Mouse (Mus musculus) retina, postnatal 7 days (tissue): ENCODE results near the gene Tmed3.

Experiments
- DNase-seq: peaks from one replicate; pipeline ENCODE4 v3.0.0-alpha.2; 2012; ENCODE audit warnings: low read depth, low spot score

Tmed3 gene

DNA sequence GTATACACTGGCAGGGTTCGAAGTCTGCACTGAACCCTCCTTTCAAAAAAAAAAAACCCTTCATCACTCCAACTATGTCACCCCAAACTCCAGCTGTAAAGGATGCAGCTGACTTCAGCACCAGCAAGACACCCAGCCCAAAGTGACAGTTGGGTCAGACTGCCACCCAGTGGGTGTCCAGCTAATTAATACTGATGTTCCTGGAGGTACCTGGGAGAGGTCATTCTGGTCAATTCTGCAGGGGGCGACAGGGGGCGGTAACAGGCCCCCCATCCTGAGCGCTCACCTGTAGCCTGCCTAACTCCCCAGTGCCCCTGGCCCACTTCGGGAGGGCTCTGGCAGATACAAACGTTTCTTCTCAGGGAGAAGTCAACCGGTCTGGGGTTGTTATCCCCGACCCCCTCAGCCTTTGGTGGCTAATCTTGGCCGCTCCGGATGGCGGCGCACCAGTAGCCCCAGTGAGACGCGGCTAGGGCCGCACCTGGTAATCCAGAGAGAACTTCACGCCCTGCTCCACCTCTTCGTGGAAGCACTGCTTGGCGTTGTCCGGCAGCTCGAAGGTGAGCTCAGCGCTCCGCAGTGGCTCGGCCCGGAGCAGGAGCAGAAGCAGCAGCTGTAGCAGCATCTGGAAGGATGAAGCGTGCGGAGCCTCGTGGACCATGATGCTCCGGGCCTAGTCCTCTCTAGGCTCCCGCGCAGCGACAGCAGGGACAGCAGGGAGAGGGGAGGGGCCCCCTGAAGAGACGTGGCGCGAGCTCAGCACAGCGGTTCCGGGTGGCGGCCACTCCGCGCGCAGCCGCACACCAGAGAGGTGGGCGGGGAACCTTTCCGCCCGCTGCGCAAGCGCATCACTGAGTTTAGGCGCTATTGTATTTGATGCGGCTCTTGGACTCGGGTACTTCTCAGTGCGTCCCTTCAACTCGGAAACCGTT is at the start of gene Tmed3:
Gene Tmed3, minus strand, starts transcription at position 804 of the 932 bp plus-strand sequence.
- peak; percentile 82 for DNase-seq

DNA sequence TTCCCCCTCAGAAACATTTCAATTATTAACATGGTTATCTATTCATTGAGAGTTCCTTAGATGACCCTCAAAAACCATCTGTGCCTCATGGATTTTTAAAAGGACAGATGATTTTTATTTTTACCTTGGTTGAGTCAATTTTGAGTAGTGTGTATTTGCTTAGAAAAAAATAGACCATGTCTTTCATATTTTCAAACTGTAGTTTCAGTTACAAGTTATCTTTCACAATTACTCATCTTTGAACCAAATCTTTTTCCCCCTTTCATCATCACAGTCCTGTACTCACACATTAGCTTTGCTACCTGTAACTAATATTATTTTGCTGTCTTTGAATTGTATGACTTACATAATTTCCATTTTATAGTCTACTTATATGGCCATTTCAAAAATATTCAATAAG is 35.2 kb upstream of the Tmed3 start:
- DNase-seq: no peak

DNA sequence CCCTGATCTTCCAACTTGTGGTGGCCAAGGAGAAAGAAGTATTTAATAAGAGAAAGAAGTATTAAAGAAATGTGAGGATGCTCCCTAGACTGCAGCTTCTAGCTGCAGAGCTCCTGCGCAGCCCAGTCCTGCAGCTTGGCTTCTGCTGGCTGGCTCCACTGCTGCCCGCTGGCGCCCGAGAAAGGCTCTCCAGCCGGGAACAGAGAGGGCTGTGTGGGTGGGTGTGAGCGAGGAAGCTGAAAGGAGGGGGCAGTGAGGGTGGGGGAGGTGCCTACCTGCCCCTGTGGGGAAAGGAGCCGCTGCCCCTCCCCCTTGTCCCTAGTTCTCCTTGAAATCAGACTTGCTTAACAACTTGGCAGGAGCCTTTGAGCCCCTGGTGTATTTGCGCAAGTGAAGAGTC is 33.4 kb upstream of the Tmed3 start, which contains the start of gene Ankrd34c:
Gene Ankrd34c, minus strand, starts transcription at position 181 of the 400 bp plus-strand sequence.
- no peak for DNase-seq

DNA sequence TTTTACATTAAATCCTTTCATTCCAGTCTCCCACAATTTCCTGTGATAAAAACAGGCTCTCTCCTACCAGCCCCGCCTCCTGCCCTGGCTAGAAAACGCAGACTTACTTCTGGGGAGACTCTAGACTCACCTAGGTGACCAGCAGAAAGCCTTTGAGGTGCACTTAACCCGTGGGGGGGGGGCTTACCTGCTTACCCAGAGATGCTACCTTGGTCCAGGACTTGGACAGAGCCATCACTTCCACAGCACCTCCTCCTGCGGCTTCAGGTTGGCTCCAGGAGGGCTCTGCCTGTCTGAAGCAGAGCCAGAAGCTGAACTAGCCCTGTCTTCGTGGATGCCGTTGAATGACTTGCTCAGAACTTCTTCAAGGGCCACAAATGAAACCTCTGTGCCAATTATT is 33.0 kb upstream of the Tmed3 start:
- no peak for DNase-seq

DNA sequence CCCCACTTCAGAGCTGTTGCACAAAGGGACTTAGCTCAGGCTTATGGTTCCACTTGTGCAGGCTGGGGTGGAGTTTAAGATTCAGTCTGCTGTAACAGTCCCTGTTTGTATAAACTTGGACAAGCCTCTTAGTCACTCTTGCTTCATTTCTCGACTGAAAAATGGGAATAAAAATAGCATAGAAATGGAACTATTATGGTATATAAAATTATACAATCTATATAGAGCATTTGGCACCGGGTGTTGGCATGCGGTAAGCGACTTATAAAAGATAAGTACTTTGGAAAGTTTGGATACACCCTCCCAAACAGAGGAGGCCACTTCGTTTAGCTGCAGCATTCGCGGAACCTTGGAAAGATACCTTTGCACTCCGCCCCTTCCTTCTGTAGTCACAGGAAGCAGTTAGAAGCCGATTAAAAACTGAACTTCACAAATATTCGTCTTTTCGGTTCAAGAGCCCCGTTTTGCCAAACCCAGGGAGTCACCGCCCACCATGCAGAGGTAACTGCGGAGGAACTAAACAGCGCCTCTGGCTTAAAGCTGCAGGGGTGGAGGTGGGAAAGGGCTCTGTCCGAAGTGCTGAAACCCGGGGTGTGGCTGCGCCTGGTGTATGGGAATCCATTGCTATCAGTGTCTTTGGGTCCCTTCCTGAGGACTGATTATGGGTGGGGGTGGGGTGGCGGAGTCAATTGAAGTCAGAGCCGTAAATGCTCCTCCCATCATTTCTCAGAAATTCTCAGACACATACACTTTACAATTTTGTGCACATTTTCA is 32.3 kb upstream of the Tmed3 start:
- DNase-seq: no peak

DNA sequence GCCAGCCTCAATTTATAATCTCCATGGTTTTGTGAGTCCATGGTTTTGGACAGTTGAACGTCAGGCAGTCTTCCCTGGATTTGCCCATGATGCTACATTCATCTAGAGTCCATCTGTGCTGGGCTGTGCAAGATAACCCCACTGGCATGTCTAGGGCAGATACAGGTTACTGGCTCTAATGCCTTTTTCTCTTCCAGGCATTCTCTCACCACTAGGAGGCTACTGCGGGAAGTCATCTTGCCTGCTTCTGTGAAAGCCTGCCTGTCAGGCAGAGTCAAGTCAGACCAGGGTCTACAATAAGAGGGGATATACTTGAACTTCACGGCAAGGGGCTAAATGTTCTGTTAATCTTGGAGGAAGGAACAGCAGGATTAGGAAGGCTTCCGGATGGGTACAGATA is 2.0 kb upstream of the Tmed3 start:
- no peak for DNase-seq

DNA sequence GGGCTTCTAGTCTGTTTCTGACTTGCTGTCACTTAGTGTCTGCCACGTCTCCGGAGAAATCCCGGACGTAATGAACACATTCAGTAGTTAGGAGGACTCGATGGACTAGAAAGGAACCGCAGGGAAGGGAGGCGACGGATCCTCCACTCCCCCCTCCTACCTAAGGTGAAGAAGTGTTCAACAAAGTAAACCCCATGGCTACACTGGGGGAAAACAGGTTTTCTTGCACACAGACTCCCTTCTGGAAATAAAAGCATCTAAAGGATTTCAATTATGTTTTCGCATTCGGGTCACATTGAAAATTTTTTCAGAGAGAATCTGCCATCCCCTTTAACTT is 297 bp upstream of the Tmed3 start:
- no peak for DNase-seq

DNA sequence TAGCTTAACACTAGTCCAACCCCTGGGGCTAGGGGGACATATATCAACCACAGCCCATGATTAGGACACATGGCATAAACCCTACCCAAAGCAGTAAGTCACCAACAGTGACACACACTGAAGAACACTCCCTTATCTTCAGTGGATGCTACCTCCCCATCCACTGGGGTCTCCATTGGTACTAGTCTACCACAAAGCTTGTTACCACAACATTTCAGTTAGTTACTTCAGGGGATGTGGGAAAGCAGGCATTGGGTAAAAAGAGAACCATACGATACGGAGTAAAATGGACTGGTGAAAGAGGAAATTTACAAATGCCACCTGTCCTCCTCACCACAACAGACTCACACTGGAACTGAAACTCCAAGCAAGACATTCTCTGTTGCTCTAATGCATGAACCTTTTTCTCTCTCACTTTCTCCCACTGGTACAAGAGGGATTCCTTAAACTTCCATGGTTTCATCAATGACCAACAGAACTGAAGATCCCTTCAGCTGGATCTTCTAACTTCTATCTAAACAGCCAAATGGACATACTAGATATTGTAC is 3.9 kb downstream of the Tmed3 start:
- no peak for DNase-seq

DNA sequence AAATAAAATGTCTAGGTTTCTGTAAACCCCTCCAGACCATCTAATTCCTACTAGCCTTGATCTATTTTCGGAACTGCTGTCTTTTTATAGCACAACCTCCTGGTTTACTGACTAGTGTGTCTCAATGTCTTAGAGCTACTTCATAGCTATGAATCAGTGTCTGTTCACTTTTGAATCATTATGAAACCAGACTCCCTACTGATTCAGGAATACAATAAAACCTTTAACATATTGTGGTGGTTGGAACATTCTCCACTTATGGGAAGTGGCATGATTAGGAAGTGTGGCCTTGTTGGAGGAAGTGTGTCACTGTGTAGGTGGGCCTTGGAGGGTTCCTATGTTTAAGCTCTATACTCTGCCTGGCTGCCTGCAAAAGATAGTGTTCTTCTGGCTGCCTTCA is 9.7 kb downstream of the Tmed3 start:
- no peak for DNase-seq

DNA sequence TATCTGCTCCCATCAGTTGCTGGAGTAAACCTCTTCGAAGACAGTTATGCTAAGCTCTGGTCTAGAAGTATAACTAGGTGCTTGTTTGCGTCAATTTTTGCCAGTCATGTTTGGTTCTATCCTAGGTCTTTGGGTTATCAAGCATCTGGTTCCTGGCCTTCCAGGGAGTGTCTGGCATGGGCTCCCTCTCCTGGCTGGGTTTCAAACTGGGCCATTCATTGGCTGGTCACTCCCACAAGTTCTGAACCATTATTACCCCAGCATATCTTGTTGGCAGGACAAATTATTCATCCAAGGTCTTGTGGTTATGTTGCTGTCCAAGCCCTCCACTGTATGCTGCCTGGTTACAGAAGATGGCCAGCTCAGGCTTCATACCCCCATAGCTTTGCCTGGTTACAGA is 11.2 kb downstream of the Tmed3 start:
- DNase-seq: no peak

DNA sequence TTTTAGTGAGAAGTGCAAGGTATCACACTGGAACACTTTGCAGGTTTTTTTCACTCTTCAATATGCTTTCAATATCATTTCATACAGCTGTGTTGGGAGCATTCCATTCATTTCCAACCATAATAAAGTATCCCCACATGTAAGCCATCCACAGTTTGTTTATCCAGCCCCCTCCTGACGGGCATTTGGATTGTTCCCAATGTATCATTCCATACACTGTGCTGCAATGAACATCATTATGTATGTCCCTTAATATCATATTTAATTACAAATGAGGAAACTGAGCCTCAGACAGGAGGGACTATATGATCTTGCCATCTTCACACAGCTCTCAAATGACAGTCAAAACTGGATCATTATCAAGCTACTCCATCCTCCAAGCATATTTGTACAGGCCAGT is 15.7 kb downstream of the Tmed3 start:
- no peak for DNase-seq

DNA sequence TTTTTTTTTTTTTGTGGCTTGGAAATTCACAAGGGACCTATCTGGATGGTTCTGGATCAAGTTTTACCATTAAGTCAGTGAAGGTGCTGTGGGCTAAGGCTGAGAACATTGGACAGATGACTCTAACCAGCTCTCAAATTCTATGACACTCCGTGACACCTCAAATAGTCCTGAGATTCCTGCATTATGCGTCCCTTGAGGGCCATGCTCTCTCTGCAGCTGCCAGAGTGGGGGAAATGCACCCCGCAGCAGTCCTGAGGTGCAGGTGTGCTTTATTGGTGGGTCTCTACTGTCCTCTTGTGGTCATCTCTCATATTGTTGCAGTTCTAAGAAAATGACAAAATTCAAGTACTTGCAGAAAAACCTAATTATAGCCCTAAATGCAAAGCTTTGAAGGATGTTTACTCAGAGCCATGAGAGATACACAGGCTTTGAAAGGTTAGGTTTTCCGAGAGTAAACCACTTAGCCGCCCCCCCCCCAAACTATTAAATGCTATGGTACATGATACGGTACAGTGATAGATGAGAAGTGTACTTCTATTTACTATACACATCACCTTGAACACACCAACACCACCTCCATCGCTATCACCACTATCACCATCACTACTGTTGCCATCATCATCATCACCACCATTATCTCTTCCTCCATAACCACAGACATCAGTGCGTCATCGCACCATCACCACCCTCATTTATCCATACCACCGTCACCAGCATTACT is 17.2 kb downstream of the Tmed3 start:
- DNase-seq: no peak

DNA sequence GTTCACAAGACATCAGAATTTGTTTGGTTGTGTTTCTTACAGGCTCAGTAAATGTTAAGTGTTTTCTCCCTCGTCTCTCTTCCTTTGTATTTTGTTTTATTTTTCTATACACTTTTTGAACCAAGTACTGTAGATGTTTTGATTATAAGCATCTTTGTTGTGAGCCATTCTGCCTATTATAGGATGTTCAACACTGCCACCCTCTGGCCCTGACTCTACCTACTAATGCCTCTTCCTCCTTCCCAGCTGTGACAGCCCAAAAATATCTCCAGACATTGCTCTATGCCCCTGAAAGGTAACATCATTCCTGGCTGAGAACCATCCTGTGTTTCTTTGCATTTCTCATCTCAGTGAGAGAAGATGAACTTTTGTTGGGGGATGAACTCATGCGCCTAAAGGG is 18.6 kb downstream of the Tmed3 start:
- DNase-seq: no peak

DNA sequence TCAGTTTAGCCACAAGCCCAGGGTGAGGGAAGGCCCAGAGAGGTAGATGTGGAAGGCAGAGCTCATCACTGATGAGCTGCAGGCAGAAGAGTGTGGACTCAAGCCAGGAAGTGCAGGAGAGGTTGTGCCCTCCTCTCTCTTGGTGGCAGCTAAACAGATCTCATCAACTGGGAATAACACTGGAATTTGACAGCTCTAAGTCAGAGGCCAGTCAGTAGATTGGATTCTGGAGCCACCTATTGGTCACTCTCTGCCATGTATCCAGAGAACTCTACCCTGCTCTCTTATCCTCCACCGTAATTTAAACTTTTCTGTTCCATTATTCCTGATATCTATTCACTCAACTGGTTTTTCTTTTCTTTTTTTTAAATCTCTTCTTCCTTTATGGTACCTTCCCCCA is 25.9 kb downstream of the Tmed3 start:
- DNase-seq: peak; percentile 21

DNA sequence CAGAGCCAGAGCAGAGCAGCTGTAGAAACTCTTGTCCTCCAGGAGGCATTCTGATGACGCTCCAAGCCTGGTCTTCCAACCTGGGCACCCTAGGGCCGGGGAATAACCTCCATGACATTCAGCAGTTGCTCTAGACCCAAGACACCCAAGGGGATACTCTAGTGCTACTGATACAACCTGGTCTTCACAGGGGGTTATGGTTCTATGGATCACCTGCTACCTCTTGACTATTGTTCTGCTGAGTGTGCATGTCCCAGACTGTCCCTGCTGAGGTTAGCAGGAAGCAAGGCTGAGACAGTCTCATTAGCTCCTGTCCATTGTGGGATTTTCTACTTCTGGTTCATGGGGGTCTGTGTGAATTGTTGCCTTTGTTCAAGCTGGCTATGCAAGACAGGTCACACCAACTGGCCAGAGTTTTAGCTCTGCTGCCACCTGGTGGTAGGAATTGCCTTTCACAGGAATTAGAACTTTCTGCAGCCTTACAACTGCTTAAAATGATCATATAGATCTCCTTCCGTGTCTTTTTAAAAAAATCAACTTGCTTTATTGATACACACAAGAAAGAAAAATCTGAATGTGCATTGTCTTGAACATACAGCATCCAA is 30.8 kb downstream of the Tmed3 start:
- DNase-seq: peak; percentile 61

DNA sequence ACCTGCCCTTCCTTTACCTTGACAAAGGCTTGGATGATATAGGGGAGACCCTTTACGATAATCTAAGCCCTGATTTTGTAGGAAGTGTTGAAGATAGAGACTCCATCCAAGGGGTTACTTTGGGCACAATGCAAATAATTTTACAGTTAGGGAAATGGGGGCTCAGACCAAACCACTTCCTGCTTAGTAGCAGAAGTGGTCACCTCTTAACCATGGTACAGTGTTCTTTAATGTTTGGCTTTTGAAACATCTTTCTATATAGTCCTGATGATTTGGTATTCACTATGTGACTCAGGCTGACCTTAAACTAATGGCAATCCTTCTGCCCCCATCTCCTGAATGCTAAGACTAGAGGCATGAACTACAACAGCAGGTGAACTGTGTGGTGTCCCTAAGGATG is 31.5 kb downstream of the Tmed3 start:
- no peak for DNase-seq

DNA sequence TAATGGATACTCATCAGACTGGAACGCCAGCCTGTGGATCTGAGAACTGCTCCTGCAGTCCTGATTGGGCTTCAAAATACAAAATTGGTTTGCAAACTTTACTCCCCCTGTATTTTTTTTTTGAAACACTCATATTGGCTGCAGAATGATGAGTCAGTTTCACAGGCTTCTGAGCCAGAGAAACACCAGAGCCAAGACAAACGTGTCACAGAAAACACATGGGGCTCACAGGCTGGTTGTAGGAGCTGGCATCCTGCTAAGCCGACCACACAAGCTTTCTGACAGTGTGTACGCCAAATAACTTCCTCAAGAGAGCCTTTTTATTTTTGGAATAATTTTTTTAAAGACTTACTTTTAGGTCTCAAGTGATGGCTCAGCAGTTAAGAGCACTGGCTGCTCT is 35.0 kb downstream of the Tmed3 start:
- DNase-seq: no peak

DNA sequence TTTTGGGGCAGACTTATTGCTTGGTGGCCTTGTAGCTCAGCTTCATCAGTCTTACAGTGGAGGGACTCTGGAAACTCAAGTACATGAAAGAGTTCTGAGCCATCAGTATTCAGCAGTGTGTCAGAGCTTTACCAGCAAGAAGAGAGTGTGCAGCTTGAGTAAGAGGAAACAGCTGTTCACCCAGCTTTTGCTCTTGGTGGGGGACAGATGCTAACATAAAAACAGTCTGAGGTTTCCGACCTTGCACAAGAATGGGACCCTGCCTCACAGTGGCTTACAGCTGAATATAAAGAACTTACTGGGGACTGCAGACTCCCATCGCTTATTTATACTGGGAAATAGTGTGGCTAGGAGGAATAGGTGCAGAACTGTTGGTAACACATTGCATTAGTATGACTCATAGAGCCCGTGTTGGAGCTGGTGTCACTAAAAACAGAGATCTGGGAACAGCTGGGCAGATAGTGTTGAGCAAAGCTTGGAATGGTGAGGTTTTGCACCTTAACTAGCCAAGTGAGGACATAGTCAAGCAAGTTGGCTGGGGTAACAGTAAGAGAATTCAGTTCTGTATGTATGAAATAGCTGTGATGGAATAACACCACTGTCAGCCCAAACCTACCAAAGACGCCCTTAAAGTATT is 37.4 kb downstream of the Tmed3 start:
- DNase-seq: no peak

DNA sequence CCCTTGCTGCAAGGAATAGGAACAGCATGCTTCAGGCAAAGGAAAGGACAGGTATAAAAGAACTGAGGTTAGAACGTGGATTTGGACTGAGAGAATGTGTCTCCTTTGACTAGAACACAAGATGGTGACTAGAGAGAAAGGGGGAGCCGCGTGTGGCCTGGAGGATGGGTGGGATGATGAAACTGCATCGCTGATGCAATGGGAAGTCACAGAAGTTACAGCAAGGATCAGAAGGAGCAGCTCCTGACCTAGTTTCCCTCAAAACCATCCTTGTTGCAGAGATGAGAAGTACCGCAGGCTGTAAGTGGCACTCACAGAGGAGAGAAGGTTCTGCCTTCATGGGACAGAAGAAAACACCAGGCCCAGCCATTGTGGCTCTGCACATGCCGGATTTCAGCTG is 54.0 kb downstream of the Tmed3 start:
- DNase-seq: no peak
